Mouse (Mus musculus): ENCODE measurements at regions not wholly inside any gene's neighbourhood (a gene's known extent, or its start where the extent isn't known, plus 50 kb on each side); places are given as distances from the start of the nearest gene placed in this dataset.

DNA sequence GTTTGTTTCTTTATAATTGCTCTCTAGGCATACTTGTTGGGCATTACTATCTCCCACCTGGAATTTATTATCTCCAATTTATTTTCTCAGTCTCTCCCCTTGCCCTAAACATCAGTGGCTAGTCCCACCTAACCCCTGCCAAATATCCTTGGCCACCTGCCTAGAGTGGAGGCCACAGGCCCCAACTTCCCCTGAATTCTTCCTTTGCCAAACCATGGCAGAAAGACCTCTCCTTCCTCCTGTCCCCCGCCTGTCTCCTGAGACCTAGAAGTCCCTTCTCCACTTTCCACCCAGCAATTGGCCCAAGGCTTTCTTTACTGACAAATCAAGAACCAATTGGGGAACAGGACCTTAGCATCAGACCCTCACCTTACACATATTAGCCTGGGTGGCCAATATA lies 226.7 kb upstream of the Jade1 start:
- TF ChIP-seq EP300 (IDR thresholded peaks at IDR 0.05; ENCODE audit: low read depth) (no peak), CTCF (IDR thresholded peaks at IDR 0.05; ENCODE audit: low read depth) (no peak)
